Mouse (Mus musculus) right cerebral cortex, postnatal 14 days (tissue): ENCODE data around the gene Espn.

Experiments
- DNase-seq: peaks from one replicate; pipeline ENCODE4 v3.0.0; 2022

Gene Espn

GRCm38 (mm10) chr4:152121183-152121505, 31.0 kb downstream of the Espn start:
- no peak for DNase-seq

GRCm38 (mm10) chr4:152120311-152121182, 31.6 kb downstream of the Espn start:
- no peak for DNase-seq

- peak; percentile 73 for DNase-seq
Measured at GRCm38 (mm10) chr4:152119396-152120292, 32.5 kb downstream of the Espn start.

- DNase-seq: no peak
Measured at GRCm38 (mm10) chr4:152117538-152117937, 34.6 kb downstream of the Espn start.

- no peak for DNase-seq
Measured at GRCm38 (mm10) chr4:152115921-152116612, 36.1 kb downstream of the Espn start, which contains the start of gene Tnfrsf25. Tnfrsf25 (plus strand) TSS chr4:152115934.

GRCm38 (mm10) chr4:152114080-152114479, 38.1 kb downstream of the Espn start:
- no peak for DNase-seq

GRCm38 (mm10) chr4:152112329-152112728, 39.8 kb downstream of the Espn start:
- no peak for DNase-seq

- DNase-seq: no peak
Measured at GRCm38 (mm10) chr4:152110689-152111088, 41.5 kb downstream of the Espn start.

- DNase-seq: no peak
Measured at GRCm38 (mm10) chr4:152109509-152109908, 42.7 kb downstream of the Espn start.

GRCm38 (mm10) chr4:152108673-152109072, 43.5 kb downstream of the Espn start:
- no peak for DNase-seq

GRCm38 (mm10) chr4:152107971-152108509, 44.1 kb downstream of the Espn start:
- DNase-seq: peak; percentile 62

- no peak for DNase-seq
Measured at GRCm38 (mm10) chr4:152107493-152107892, 44.7 kb downstream of the Espn start.

GRCm38 (mm10) chr4:152106746-152107145, 45.4 kb downstream of the Espn start:
- DNase-seq: no peak

GRCm38 (mm10) chr4:152103025-152103424, 49.1 kb downstream of the Espn start:
- peak; percentile 85 for DNase-seq

GRCm38 (mm10) chr4:152101921-152102320, 50.2 kb downstream of the Espn start:
- DNase-seq: no peak

- DNase-seq: no peak
Measured at GRCm38 (mm10) chr4:152101081-152101653, 51.0 kb downstream of the Espn start.

- no peak for DNase-seq
Measured at GRCm38 (mm10) chr4:152100541-152100940, 51.6 kb downstream of the Espn start.

GRCm38 (mm10) chr4:152097911-152098799, 54.0 kb downstream of the Espn start:
- no peak for DNase-seq

- no peak for DNase-seq
Measured at GRCm38 (mm10) chr4:152096927-152097326, 55.2 kb downstream of the Espn start.

GRCm38 (mm10) chr4:152095937-152096910, 55.9 kb downstream of the Espn start:
- peak; percentile 74 for DNase-seq
